Mouse (Mus musculus): ENCODE results near the gene Lamc3.

- TF ChIP-seq CTCF (IDR thresholded peaks at IDR 0.05), result no peak
- no peak for TF ChIP-seq EP300 (IDR thresholded peaks at IDR 0.05; ENCODE audit: insufficient read depth, low read depth, low read length)
- no peak for TF ChIP-seq POLR2A (IDR thresholded peaks at IDR 0.05; ENCODE audit: insufficient read depth, low read depth, low read length)
Measured at GRCm38 (mm10) chr2:31850141-31850540, 37.0 kb upstream of the Lamc3 start.

All from heart, adult 2 months (tissue).